Mouse (Mus musculus) limb, embryonic 15.5 days (tissue): Measurements from ENCODE around the gene Fam174a. TPM values are rescaled to one million over a fixed set of nuclear protein-coding genes. Genes with fewer than 3 reads are reported as not detected.

Source experiments
- ATAC-seq: fragments of 200-750 bp; cut with Nextera tagmentation; 2 replicates; pipeline ENCODE4 v1.8.0; 2017; ENCODE audit warnings: low read depth, moderate TSS enrichment; ENCODE audit not compliant: insufficient number of reproducible peaks, low FRiP score, low TSS enrichment
- H3K27ac ChIP-seq: fragments of 300-500 bp; sonication (generic); 2 replicates; pipeline ENCODE4 v1.5.1; 2015; ENCODE audit warnings: moderate library complexity, mild to moderate bottlenecking, inconsistent platforms
- H3K27me3 ChIP-seq: fragments of 300-500 bp; sonication (generic); 2 replicates; pipeline ENCODE4 v1.6.1; 2015; ENCODE audit warnings: inconsistent platforms
- H3K36me3 ChIP-seq: fragments of 300-500 bp; sonication (generic); 2 replicates; pipeline ENCODE4 v1.6.1; 2015; ENCODE audit warnings: inconsistent platforms
- H3K4me1 ChIP-seq: fragments of 300-500 bp; sonication (generic); 2 replicates; pipeline ENCODE4 v1.6.1; 2015; ENCODE audit warnings: inconsistent platforms
- H3K4me2 ChIP-seq: fragments of 300-500 bp; sonication (generic); 2 replicates; pipeline ENCODE4 v1.6.1; 2015; ENCODE audit warnings: mild to moderate bottlenecking, inconsistent platforms
- H3K4me3 ChIP-seq: fragments of 300-500 bp; sonication (generic); 2 replicates; pipeline ENCODE4 v1.5.1; 2015; ENCODE audit warnings: mild to moderate bottlenecking, inconsistent platforms
- H3K9ac ChIP-seq: fragments of 300-500 bp; sonication (generic); 2 replicates; pipeline ENCODE4 v1.6.1; 2015; ENCODE audit warnings: inconsistent platforms
- H3K9me3 ChIP-seq: fragments of 300-500 bp; sonication (generic); 2 replicates; pipeline ENCODE4 v1.6.1; 2016; ENCODE audit warnings: inconsistent platforms
- WGBS: fragments of 180-500 bp; shearing (Covaris S2); methylation state at CpG from one replicate; pipeline ENCODE4 v1.1.7; 2015; 5-methylcytosine and 5-hydroxymethylcytosine counted together
- polyA plus RNA-seq: library from polyadenylated mRNA; unstranded; fragments of >200 nt; fragmentation: Nextera tagmentation; extraction: Ambion mirVana; gene quantifications from 2 replicates; pipeline ENCODE4 v1.2.1, GENCODE M21; 2015

Fam174a gene
- 27.0 and 27.3 TPM in 2 replicates for polyA plus RNA-seq

- H3K4me3 ChIP-seq = peak within 1 kb of the TSS; percentile 94
- no peaks in the 10 kb centered on the region for H3K9me3 ChIP-seq
- peak within 1 kb of the TSS; percentile 82 for H3K27ac ChIP-seq
- ATAC-seq = peak; percentile 95
- WGBS = under 1% methylated on average over 71 of the region's 79 CpGs
- H3K4me2 ChIP-seq = peak within 1 kb of the TSS; percentile 89
- H3K36me3 ChIP-seq = no peaks in the 10 kb centered on the region
- no peaks in the 10 kb centered on the region for H3K27me3 ChIP-seq
- peaks cover 8% of the 10 kb centered on the region; the same call in 1 of the 2 replicates for H3K4me1 ChIP-seq
- H3K9ac ChIP-seq = peak within 1 kb of the TSS; percentile 94
Measured at GRCm38 (mm10) chr1:95313393-95314228, at the start of gene Fam174a. TSS of gene Fam174a (plus strand) at chr1:95313623.

DNA sequence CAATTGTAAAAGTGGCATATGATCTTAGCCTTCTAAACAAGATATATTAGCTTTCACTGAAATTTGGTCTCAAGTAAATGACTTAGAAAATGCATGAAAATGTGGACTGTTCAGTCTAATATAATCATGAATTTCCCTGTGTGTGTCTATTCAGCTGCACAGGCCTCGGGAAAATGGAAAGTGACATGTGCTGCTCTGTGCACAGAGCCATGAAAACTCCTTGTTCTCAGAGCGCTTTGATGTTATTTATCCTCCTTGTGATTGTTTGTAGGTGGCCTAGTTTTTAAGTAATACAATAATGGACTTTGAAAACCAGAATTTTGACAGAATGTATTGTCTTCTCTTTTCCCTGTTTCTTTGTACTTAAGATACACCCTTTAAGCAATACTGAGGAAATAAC, 49.6 kb upstream of the Fam174a start:
- Histone ChIP-seq H3K4me1 (no peaks in the 10 kb centered on the region), H3K4me2 (no peak overlapping the region), H3K27me3 (no peaks in the 10 kb centered on the region), H3K9me3 (no peaks in the 10 kb centered on the region), H3K9ac (no peak overlapping the region), H3K36me3 (no peaks in the 10 kb centered on the region), H3K27ac (no peak overlapping the region), H3K4me3 (no peak overlapping the region)
- ATAC-seq = no peak
- 62% methylated on average over 2 of the region's 2 CpGs for WGBS

DNA sequence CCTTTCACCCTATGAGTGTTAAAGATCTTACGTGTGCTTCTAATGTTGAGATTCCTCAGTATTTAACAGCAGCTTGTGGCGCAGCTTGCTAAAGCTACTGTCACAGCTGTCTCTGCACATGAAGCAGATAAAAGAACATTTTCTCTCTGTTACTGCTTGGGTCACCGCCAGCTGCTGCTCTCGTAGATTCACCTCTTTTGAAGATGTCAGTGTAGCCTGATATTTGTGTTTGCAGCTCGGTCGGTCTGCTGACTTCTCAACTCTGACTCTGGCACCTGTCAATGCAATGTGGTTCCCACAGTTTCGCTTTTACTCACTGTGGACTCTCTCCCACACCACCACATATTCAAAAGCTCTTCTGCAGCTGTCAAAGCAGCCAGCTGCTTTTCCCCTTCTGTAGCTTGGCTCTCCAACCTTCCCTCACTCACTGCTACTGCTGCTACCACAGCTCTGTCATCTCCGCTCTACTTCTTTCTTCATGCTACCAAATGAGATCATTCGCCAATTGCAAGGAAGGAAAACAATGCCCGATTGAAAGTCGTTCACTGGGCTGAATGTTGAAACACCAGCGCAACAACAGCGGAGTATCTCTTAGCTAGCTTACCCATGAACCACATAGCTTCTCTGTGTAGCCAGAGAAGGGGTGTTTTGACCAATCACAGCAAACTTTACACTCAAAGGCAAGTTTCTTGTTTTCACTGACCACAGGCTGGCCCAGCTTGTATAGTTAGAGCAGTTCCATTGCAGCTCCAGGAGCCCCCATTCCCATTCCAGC, 45.3 kb upstream of the Fam174a start:
- no peak overlapping the region for H3K4me2 ChIP-seq
- no peaks in the 10 kb centered on the region for H3K36me3 ChIP-seq
- H3K9ac ChIP-seq = no peak overlapping the region
- ATAC-seq = peak; percentile 63; the same call in 1 of the 2 replicates
- no peaks in the 10 kb centered on the region for H3K9me3 ChIP-seq
- no peak overlapping the region for H3K27ac ChIP-seq
- H3K4me3 ChIP-seq = no peak overlapping the region
- H3K4me1 ChIP-seq = no peaks in the 10 kb centered on the region
- 69% methylated on average over 13 of the region's 13 CpGs for WGBS
- no peaks in the 10 kb centered on the region for H3K27me3 ChIP-seq

DNA sequence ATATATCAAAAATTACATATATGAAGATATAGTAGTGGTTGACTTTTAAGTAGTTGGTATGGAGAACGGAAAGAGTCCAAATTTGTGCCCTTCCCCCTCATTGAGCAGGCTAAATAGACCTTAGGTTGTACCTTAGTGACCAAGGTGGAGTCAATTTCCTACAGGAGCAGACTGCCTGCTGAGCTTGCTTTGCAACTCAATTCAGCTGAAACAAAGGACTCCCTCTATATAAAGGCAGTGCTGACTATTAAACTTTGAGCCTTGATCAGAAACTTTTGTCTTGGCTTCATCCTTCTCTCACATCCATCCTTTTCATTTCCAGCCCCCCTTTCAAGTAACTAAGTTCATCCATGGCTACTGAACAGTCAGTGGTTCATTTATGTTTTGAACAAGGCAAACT, 40.1 kb upstream of the Fam174a start:
- Histone ChIP-seq H3K9me3 (no peaks in the 10 kb centered on the region), H3K4me1 (no peaks in the 10 kb centered on the region), H3K4me2 (no peak overlapping the region), H3K27me3 (no peaks in the 10 kb centered on the region), H3K27ac (no peak overlapping the region), H3K36me3 (no peaks in the 10 kb centered on the region), H3K9ac (no peak overlapping the region), H3K4me3 (no peak overlapping the region)
- no peak for ATAC-seq
- WGBS = 26% methylated on average over 1 of the region's 1 CpGs

DNA sequence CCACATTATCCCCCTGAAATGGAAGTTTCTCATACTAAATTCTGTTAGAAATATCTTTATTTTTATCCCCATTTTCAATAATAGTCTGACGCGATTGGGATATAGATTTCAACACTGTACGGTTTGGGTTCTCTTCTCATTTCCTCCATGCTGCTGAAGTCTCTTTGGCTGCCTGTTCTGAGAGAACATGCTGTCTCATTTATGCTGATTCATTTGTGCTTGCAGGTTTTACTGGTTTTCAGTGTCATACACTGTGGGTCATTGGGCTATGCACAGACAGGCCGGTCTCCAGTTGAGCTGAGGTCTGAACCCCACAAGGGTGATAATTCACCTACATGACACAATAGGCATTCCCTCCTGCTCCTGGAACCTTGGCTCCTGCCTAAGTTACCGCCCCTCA, 5.1 kb upstream of the Fam174a start:
- Histone ChIP-seq H3K4me1 (no peaks in the 10 kb centered on the region), H3K27ac (no peak overlapping the region), H3K4me2 (no peak overlapping the region), H3K9me3 (no peaks in the 10 kb centered on the region), H3K4me3 (no peak overlapping the region), H3K27me3 (no peaks in the 10 kb centered on the region), H3K9ac (no peak overlapping the region), H3K36me3 (no peaks in the 10 kb centered on the region)
- WGBS = 77% methylated on average over 5 of the region's 5 CpGs
- ATAC-seq = no peak

- no peaks in the 10 kb centered on the region for H3K9me3 ChIP-seq
- H3K36me3 ChIP-seq = no peaks in the 10 kb centered on the region
- H3K27ac ChIP-seq = peak overlapping the region; percentile 82
- peak overlapping the region; percentile 94 for H3K4me3 ChIP-seq
- peak overlapping the region; percentile 89 for H3K4me2 ChIP-seq
- no peak for ATAC-seq
- no peaks in the 10 kb centered on the region for H3K27me3 ChIP-seq
- peak overlapping the region; percentile 94 for H3K9ac ChIP-seq
- WGBS = 0% methylated on average over 6 of the region's 6 CpGs
- H3K4me1 ChIP-seq = peaks cover 8% of the 10 kb centered on the region; the same call in 1 of the 2 replicates
Measured at GRCm38 (mm10) chr1:95314229-95314555, 769 bp downstream of the Fam174a start.

DNA sequence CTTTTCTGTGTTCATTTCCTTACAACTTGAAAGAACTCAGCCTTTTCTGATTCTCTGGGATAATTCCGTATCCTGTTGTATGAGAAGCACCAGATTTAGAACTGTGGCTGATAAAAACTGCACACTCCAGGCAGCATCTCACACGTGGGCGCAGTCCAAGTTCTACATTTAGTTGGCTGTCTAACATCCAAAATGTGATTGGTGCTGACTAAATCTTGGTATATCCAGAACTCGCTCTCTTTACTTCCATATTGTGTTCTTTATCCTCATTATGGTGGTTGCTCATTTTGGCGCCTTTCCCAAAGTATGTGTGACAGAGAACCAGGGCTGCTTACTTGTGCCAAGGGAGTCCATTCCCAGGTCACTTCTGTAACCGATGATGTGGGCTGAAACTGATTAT, 2.6 kb downstream of the Fam174a start:
- Histone ChIP-seq H3K27ac (no peak overlapping the region), H3K9me3 (no peaks in the 10 kb centered on the region), H3K9ac (no peak overlapping the region), H3K4me3 (no peak overlapping the region), H3K36me3 (no peaks in the 10 kb centered on the region), H3K27me3 (no peaks in the 10 kb centered on the region), H3K4me1 (peaks cover 8% of the 10 kb centered on the region; the same call in 1 of the 2 replicates), H3K4me2 (no peak overlapping the region)
- ATAC-seq = no peak
- WGBS = 82% methylated on average over 6 of the region's 6 CpGs

DNA sequence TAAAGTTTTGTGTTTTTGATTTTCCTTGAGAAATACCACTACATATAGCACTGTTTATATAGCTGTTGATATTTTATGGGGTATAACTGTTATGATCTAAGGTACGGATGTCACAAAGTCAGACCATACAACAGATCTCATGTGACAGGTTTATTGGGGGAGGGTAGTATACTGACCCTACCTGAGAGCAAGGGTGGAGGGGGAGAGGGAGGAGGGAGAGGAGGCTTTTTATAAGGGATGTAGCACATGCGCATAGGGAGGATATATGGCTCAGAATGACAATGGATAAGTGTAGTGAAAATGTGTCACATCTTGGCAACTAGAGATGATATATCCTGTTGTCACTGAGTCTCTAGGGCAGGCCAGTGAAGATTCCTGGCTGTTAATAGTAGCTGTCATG, 8.8 kb downstream of the Fam174a start:
- H3K4me3 ChIP-seq = no peak overlapping the region
- no peak overlapping the region for H3K27ac ChIP-seq
- no peak overlapping the region for H3K9ac ChIP-seq
- no peak overlapping the region for H3K4me2 ChIP-seq
- no peaks in the 10 kb centered on the region for H3K9me3 ChIP-seq
- H3K4me1 ChIP-seq = no peaks in the 10 kb centered on the region
- ATAC-seq = no peak
- H3K36me3 ChIP-seq = peaks cover 14% of the 10 kb centered on the region
- 80% methylated on average over 2 of the region's 2 CpGs for WGBS
- H3K27me3 ChIP-seq = no peaks in the 10 kb centered on the region

DNA sequence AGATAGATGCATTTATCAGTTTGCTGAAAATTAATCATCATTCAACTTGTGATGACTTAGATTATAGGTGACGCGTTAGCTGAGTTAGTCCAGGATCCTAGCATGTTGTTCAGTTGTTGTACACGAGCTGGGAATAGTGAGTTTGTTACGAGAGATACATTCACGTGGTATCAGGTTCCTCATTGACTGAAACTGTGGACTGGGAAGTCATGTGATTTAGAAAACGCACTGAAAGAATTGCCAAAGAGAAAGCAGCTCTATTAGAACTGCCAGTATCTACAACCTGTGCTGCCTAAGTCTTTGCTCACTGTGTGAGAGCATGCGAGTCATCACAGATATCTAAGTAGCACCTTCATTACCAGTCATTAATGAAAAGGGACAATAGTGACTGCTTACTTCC, 9.6 kb downstream of the Fam174a start:
- Histone ChIP-seq H3K9me3 (no peaks in the 10 kb centered on the region), H3K9ac (no peak overlapping the region), H3K4me2 (no peak overlapping the region), H3K27me3 (no peaks in the 10 kb centered on the region), H3K36me3 (peaks cover 14% of the 10 kb centered on the region), H3K4me1 (no peaks in the 10 kb centered on the region), H3K4me3 (no peak overlapping the region), H3K27ac (no peak overlapping the region)
- no peak for ATAC-seq
- WGBS = 78% methylated on average over 7 of the region's 7 CpGs

GRCm38 (mm10) chr1:95326856-95327255, 13.4 kb downstream of the Fam174a start:
- Histone ChIP-seq H3K9me3 (no peaks in the 10 kb centered on the region), H3K27ac (no peak overlapping the region), H3K36me3 (peaks cover 14% of the 10 kb centered on the region), H3K9ac (no peak overlapping the region), H3K4me1 (no peaks in the 10 kb centered on the region), H3K27me3 (no peaks in the 10 kb centered on the region), H3K4me3 (no peak overlapping the region), H3K4me2 (no peak overlapping the region)
- ATAC-seq = no peak

GRCm38 (mm10) chr1:95339618-95340017, 26.2 kb downstream of the Fam174a start:
- H3K9ac ChIP-seq = no peak overlapping the region
- no peaks in the 10 kb centered on the region for H3K36me3 ChIP-seq
- ATAC-seq = no peak
- H3K4me3 ChIP-seq = no peak overlapping the region
- H3K27me3 ChIP-seq = no peaks in the 10 kb centered on the region
- no peak overlapping the region for H3K4me2 ChIP-seq
- H3K4me1 ChIP-seq = no peaks in the 10 kb centered on the region
- H3K27ac ChIP-seq = no peak overlapping the region
- no peaks in the 10 kb centered on the region for H3K9me3 ChIP-seq

GRCm38 (mm10) chr1:95342242-95342641, 28.8 kb downstream of the Fam174a start:
- no peaks in the 10 kb centered on the region for H3K27me3 ChIP-seq
- ATAC-seq = no peak
- H3K4me3 ChIP-seq = no peak overlapping the region
- no peaks in the 10 kb centered on the region for H3K9me3 ChIP-seq
- H3K4me2 ChIP-seq = no peak overlapping the region
- H3K27ac ChIP-seq = no peak overlapping the region
- no peak overlapping the region for H3K9ac ChIP-seq
- H3K36me3 ChIP-seq = no peaks in the 10 kb centered on the region
- H3K4me1 ChIP-seq = no peaks in the 10 kb centered on the region
